Mouse (Mus musculus) hindbrain, embryonic 10.5 days (tissue): ENCODE measurements at regions not wholly inside any gene's neighbourhood (a gene's known extent, or its start where the extent isn't known, plus 50 kb on each side); places are given as distances from the start of the nearest gene placed in this dataset.

Source experiments
- DNase-seq: peaks from one replicate; pipeline ENCODE4 v3.0.0-alpha.2; 2017; ENCODE audit warnings: low spot score
- H3K27ac ChIP-seq: fragments of 300-500 bp; sonication (generic); 2 replicates; pipeline ENCODE4 v1.5.1; 2016; ENCODE audit warnings: mild to moderate bottlenecking, moderate library complexity
- H3K27me3 ChIP-seq: fragments of 300-500 bp; sonication (generic); 2 replicates; pipeline ENCODE4 v1.6.1; 2016; ENCODE audit warnings: mild to moderate bottlenecking; ENCODE audit not compliant: poor library complexity, insufficient read depth, severe bottlenecking
- H3K36me3 ChIP-seq: fragments of 300-500 bp; sonication (generic); 2 replicates; pipeline ENCODE4 v1.6.1; 2016; ENCODE audit warnings: mild to moderate bottlenecking, moderate library complexity
- H3K4me1 ChIP-seq: fragments of 300-500 bp; sonication (generic); replicated peaks from 2 replicates; pipeline ENCODE4 v1.6.1; 2016; ENCODE audit warnings: mild to moderate bottlenecking
- H3K4me3 ChIP-seq: fragments of 300-500 bp; sonication (generic); 2 replicates; pipeline ENCODE4 v1.5.1; 2016; ENCODE audit warnings: mild to moderate bottlenecking, moderate library complexity
- H3K9me3 ChIP-seq: fragments of 300-500 bp; sonication (generic); 2 replicates; pipeline ENCODE4 v1.6.1; 2016; ENCODE audit warnings: mild to moderate bottlenecking, moderate library complexity
- WGBS: fragments of 180-500 bp; shearing (Covaris S2); methylation state at CpG from one replicate; pipeline ENCODE4 v1.1.7; 2016; 5-methylcytosine and 5-hydroxymethylcytosine counted together

DNA sequence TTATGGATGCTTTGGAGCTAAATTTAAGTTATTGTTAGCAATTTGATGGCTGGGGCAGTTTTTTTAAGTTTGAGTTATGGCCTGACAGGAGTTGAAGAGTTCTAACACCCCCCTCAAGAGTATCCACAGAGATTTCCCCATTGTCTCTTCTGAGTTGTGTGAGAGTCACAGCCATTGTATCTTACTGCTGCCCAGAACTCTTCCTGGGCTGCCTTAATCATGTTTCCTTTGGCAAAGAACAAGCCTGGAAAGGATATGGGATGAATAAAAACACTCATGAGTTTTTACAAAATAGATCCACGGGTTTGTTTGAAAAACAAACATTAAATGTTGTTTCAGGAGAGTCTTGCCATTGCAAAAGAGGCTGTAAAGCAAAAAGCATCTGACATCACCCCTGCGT lies 343.5 kb upstream of the Gm11146 start:
- Histone ChIP-seq H3K27ac (no peak overlapping the region), H3K9me3 (no peaks in the 10 kb centered on the region), H3K4me3 (no peak overlapping the region), H3K4me1 (no peaks in the 10 kb centered on the region), H3K27me3 (no peaks in the 10 kb centered on the region), H3K36me3 (no peaks in the 10 kb centered on the region)
- no peak for DNase-seq
- 66% methylated on average over 2 of the region's 2 CpGs for WGBS

DNA sequence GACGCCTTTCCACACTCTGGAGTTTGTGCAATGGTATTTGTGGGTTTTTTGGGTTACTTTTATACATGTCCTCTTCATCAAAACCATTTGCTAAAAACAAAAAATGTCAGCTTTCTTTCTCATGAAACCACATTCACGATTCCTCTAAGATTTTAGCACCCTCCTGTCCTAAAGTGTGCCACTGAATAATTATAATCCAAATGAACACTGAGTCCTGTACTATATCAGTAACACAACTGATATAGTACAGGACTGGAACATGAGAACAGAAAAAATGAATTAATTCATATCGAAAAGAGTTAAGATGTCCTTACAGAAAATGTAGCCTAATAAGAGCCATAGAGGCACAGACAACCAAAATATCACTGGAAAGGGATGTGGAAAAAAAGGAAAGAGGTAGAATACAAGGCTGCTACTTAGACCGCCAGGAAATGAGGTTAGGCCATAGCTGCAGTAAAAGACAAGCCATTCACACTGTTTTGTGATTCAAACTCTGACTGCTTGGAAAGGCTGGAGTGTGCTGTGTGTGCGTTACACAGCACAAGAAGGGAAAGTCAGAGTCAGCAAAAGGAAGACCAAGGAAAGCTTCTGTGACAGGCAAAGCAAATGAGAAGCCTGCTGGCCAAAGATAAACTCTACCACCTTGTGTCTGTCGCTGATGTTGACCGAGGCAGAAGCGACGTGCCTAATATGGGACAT lies 329.3 kb upstream of the Gm11146 start:
- DNase-seq, result no peak

GRCm38 (mm10) chr16:77914160-77915070 lies 312.5 kb upstream of the Gm11146 start:
- Histone ChIP-seq H3K4me3 (no peak overlapping the region), H3K27me3 (no peaks in the 10 kb centered on the region), H3K36me3 (no peaks in the 10 kb centered on the region), H3K27ac (no peak overlapping the region), H3K4me1 (no peaks in the 10 kb centered on the region), H3K9me3 (no peaks in the 10 kb centered on the region)
- WGBS, result 71% methylated on average over 6 of the region's 6 CpGs
- no peak for DNase-seq

More for the DNA sequence above, 329.3 kb upstream of the Gm11146 start:
- Histone ChIP-seq H3K27ac (no peak overlapping the region), H3K27me3 (no peaks in the 10 kb centered on the region), H3K4me3 (no peak overlapping the region), H3K36me3 (no peaks in the 10 kb centered on the region), H3K9me3 (no peaks in the 10 kb centered on the region), H3K4me1 (no peaks in the 10 kb centered on the region)
- 92% methylated on average over 9 of the region's 9 CpGs for WGBS

- no peaks in the 10 kb centered on the region for H3K9me3 ChIP-seq
- H3K36me3 ChIP-seq, result no peaks in the 10 kb centered on the region
- H3K27me3 ChIP-seq, result no peaks in the 10 kb centered on the region
- DNase-seq, result no peak
- no peak overlapping the region for H3K4me3 ChIP-seq
- no peak overlapping the region for H3K27ac ChIP-seq
- H3K4me1 ChIP-seq, result no peaks in the 10 kb centered on the region
- 62% methylated on average over 2 of the region's 2 CpGs for WGBS
Measured at GRCm38 (mm10) chr16:77894247-77894646, 292.4 kb upstream of the Gm11146 start.

GRCm38 (mm10) chr16:77893690-77894089 lies 291.8 kb upstream of the Gm11146 start:
- no peak for DNase-seq
- H3K4me1 ChIP-seq, result no peaks in the 10 kb centered on the region
- no peaks in the 10 kb centered on the region for H3K27me3 ChIP-seq
- no peaks in the 10 kb centered on the region for H3K36me3 ChIP-seq
- 68% methylated on average over 2 of the region's 2 CpGs for WGBS
- no peak overlapping the region for H3K27ac ChIP-seq
- no peak overlapping the region for H3K4me3 ChIP-seq
- no peaks in the 10 kb centered on the region for H3K9me3 ChIP-seq

DNA sequence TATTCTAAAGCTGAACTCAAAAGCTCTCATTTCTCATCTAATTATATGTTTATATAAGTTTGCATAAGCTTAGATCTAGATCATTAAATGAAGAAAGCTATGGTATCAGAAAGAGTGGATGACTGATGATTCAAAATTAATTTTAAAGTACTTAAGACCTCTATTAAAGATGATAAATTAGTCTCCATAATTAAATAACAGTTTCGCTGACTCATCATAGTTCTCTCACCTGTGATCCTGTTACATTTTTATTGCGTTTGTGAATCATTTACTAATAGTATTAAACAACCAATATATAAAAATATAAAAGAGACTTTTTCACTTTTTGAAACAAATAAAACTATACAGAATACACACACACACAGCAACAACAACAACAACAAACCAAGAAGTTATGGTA lies 290.8 kb upstream of the Gm11146 start:
- DNase-seq, result no peak
- 93% methylated on average over 2 of the region's 2 CpGs for WGBS
- no peak overlapping the region for H3K4me3 ChIP-seq
- no peaks in the 10 kb centered on the region for H3K9me3 ChIP-seq
- H3K27ac ChIP-seq, result no peak overlapping the region
- H3K36me3 ChIP-seq, result no peaks in the 10 kb centered on the region
- H3K27me3 ChIP-seq, result no peaks in the 10 kb centered on the region
- no peaks in the 10 kb centered on the region for H3K4me1 ChIP-seq

DNA sequence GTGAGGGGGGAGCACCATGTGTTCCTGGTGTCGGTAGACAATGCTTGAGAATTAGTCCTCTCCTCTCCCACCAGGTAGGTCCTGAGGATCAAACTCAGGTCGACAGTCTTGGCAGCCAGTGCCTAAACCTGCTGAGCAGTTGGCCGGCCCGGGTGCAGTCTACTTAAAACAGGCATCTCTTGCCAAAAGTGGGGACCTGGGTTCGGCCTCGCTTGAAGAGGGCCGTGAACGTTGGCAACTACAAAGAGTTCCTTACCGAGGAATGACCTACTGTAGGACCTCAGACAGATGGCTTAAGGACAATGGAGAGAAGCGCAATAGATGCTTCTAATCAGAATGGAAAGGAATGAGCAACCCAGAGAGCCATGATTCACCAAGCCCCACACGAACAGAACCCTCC lies 287.5 kb upstream of the Gm11146 start:
- Histone ChIP-seq H3K36me3 (no peaks in the 10 kb centered on the region), H3K4me1 (no peaks in the 10 kb centered on the region), H3K9me3 (no peaks in the 10 kb centered on the region), H3K27me3 (no peaks in the 10 kb centered on the region), H3K4me3 (no peak overlapping the region), H3K27ac (no peak overlapping the region)
- 92% methylated on average over 11 of the region's 11 CpGs for whole genome bisulfite sequencing
- no peak for DNase-seq

DNA sequence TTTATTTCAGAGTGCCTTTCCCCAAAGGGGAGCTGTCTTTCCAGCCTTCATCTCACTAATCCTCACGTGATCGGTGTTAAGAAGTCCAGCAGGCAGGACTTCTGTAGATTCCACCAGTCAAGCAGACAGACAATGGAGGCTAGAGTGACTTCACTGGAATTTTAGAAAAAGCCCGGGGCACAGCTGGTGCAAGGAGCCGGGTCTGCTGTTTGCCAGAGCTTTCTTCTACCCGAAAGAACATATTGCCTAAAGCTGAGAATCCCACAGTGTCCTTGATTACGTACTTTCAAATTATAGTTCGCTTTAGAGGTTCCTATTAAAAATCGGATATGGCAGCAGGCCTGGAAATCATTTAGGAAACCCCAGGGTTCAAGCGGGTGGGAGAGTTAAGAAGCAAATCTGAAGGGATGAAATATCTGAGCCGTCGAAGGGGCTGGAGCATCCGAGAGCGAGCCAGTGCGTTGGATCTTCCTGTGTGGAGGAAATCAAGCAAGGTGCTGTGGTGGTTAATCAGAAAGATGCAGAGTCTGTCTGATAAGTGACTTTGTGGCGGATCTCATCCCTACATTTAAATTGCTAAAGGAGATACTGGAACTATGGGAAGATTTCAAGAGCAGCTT lies 283.3 kb upstream of the Gm11146 start:
- H3K27ac ChIP-seq, result 0 out of 2 replicates have a peak overlapping the region, but pooled peaks have one; percentile 35
- H3K36me3 ChIP-seq, result no peaks in the 10 kb centered on the region
- no peaks in the 10 kb centered on the region for H3K4me1 ChIP-seq
- H3K9me3 ChIP-seq, result no peaks in the 10 kb centered on the region
- H3K4me3 ChIP-seq, result no peak overlapping the region
- DNase-seq, result peak; percentile 4
- H3K27me3 ChIP-seq, result no peaks in the 10 kb centered on the region
- 73% methylated on average over 15 of the region's 15 CpGs for WGBS

DNA sequence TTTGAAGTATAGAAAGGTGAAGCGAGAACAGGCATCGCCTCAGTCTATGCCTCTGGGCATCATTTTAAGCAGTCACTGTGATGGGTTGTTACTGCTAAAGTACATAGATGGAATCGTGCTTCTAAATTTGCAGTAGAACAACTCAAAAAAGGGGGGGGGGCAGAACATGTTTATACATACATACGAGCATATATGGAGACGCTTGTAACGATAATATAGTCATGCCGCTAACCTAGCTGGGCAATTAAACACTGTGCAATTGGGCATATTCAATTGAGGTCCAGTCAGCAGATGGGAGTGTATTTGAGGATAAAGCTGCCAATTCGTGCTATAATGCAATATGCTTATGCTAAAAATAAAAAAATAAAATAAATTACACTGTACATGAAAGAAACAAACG lies 282.6 kb upstream of the Gm11146 start:
- Histone ChIP-seq H3K4me3 (no peak overlapping the region), H3K27ac (no peak overlapping the region), H3K36me3 (no peaks in the 10 kb centered on the region), H3K4me1 (no peaks in the 10 kb centered on the region), H3K9me3 (no peaks in the 10 kb centered on the region), H3K27me3 (no peaks in the 10 kb centered on the region)
- WGBS, result 92% methylated on average over 9 of the region's 9 CpGs
- no peak for DNase-seq

- no peaks in the 10 kb centered on the region for H3K36me3 ChIP-seq
- no peaks in the 10 kb centered on the region for H3K27me3 ChIP-seq
- H3K4me3 ChIP-seq, result no peak overlapping the region
- H3K9me3 ChIP-seq, result no peaks in the 10 kb centered on the region
- 88% methylated on average over 1 of the region's 1 CpGs for WGBS
- no peaks in the 10 kb centered on the region for H3K4me1 ChIP-seq
- no peak overlapping the region for H3K27ac ChIP-seq
- DNase-seq, result no peak
Measured at GRCm38 (mm10) chr16:77877006-77877405, 275.1 kb upstream of the Gm11146 start.

DNA sequence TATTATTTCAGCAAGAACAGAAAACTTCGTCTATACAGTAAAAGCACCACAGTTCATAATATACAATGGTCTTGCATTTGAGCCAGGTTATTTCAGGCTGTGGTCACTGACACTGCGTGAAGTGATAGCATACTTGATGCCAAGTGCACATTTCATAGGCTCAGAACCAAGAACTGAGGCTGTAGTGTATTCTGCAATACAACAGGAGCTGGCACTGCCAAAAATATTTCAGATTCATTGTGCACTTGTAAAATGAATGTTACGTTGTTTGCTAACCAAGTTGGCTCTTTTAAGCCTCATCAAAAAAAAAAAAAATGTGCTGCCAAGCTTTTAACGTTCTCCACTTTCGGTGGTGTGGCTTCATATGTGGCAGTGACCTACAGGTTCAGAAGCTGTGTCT lies 261.4 kb upstream of the Gm11146 start:
- Histone ChIP-seq H3K36me3 (no peaks in the 10 kb centered on the region), H3K4me3 (no peak overlapping the region), H3K27me3 (no peaks in the 10 kb centered on the region), H3K4me1 (no peaks in the 10 kb centered on the region), H3K27ac (no peak overlapping the region), H3K9me3 (no peaks in the 10 kb centered on the region)
- no peak for DNase-seq
- 91% methylated on average over 5 of the region's 5 CpGs for WGBS

DNA sequence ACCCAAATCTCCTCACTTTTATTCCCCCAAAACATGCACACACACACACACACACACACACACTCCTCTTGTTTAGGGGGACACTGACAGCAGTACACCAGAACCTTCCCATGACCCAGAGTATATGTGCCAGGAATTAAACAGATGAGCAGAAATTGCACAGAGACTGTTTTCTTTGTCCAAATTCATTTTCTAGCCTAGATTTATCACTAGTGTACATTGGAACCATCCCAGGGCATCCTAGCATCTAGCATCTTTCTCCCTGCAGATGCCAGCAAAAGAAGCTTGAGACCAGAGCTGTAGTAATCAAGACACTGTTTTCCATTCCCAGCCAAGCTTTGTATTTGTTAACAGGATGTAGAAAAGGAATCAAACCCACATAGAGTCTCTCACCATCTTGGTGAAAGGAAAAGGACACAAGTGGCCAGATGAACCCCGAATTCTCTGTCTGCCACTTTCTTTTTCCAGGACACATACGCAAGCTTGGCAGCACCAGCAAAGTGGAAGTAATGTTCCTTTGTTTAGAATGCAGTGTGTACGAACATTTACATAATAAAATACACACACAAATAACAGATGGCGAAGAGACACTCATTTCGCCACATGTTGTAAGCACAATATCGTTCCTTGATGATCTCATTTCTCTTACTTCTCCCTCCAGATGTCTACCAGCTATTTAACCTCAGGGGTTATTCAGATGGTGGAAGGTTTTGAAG lies 250.3 kb upstream of the Gm11146 start:
- WGBS, result 78% methylated on average over 6 of the region's 6 CpGs

More for the DNA sequence above, 250.3 kb upstream of the Gm11146 start:
- Histone ChIP-seq H3K36me3 (no peaks in the 10 kb centered on the region), H3K9me3 (no peaks in the 10 kb centered on the region), H3K4me1 (0 out of 2 replicates have a peak, but pooled peaks cover 3% of the 10 kb centered on the region), H3K4me3 (no peak overlapping the region), H3K27me3 (no peaks in the 10 kb centered on the region), H3K27ac (peak overlapping the region; percentile 71)
- DNase-seq, result no peak
